Mouse (Mus musculus): ENCODE data around the gene Tnk1.

Tnk1 gene

DNA sequence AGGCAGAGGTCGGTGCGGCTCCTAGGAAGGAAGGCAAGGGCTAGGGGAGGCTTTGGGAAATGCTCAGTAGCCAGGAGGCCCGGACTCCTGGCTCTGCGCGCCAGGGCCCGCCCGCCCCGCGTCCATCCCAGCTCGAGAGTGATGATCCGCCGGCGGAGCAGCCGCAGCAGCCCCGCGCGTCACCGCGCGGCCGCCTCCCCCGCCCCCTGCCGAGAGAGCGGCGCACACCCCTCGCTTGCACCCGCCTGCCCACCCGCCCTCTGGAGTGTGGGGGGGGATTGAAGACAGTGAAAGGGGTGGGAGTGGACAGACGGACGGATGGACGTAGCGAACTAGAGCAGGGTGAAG is 21.0 kb downstream of the Tnk1 start, which contains the start of gene Nlgn2:
TSS of gene Nlgn2 (minus strand) at position 181 of the 348 bp plus-strand sequence.
- DNase-seq = no peak

GRCm38 (mm10) chr11:69836703-69837576 is 21.6 kb downstream of the Tnk1 start:
- peak; percentile 44 for DNase-seq

DNA sequence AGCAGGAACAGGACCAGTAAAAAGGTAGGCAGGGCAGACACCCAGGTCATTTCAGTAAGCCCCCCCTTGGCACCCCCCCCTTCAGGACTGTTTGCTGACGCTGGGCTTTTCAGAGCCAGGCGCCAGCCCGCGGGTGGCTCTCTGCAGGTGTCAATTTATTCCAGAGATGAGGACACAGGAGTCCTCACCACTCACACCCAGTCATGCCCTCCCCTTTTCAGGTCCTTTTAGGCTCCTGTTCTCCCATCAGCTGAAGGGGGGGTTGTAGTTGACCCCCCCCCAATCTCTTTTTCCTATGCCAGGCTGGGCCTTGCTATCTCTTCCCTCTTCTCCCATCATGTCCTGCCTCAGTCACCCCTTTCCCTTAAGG is 22.6 kb downstream of the Tnk1 start:
- DNase-seq = no peak

DNA sequence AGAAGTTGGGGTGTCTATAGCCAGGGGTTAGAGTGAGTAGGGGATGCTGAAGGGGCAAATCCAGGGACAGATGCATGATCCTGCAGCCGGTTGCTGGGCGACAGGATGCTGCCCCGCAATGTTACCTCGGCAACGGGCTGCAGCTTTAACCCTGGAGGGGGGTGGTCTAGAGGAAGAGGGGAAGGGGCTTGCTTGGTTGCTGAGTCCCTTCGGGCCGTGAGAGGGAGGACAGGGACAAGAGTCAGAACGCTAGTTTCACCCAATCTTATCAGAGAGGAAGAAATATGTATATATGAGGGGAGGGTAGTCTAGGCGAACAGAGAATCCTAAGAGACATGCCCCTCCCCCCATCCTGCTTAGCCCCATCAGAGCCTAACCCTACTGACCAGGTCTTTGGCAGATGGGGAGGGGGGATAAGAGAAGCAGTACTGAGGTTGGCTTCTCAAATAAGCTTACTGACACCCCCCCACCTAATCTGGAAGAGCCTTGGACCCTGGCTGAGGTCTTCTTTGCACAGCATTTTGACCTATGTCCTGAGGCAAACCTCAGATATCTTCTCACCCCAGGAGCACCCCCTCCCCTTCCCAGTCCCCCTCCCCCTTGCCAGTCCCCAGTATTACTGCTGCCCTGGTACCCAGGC is 23.1 kb downstream of the Tnk1 start:
- DNase-seq = no peak

DNA sequence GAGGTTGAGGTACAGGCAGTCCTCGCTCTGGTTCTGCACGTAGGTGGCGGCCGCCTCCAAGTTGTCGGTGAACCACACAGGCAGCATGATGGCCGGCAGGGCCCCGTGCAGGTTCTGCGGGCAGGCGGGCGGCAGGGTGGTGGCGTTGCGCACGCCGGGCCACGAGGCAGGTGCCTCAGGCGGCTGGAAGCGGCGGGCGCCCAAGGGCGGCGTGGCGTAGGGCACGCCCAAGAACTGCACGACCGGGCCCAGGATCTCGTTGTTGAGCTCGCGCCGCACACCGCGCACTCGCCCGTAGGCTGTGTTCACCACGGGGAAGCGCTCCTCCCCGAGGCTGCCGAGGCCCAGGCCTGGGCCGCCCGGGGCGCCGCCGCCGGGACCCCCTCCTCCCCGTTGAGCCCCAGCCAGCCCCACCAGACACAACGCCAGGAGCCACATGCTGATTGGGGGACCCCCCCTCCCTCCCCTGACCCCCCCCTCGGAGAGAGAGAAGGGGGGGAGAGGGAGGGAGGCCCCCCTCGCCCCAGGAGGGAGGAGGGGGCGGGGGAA is 24.5 kb downstream of the Tnk1 start:
- no peak for DNase-seq

DNA sequence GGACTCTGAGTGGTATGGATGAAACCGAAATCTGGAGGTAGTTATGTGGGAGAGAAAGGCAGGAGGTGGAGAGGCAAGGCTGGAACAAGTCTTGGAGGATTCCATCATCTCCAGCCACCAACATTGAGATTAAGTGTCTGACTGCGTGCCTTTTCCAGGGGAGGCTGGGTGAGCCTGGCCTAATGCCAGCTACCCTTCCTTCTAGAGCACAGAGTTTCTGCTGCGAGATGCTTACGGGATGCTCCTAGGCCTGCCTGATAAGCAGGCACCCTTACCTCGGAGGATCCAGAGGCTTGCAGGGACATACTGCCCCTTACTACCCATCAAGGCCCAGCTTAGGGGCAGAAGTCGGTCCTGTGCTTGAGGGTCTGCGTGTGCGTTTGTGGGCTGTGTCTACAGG is 25.0 kb downstream of the Tnk1 start:
- no peak for DNase-seq

- DNase-seq = no peak
Measured at GRCm38 (mm10) chr11:69828832-69829231, 29.7 kb downstream of the Tnk1 start.

GRCm38 (mm10) chr11:69823456-69823855 is 35.1 kb downstream of the Tnk1 start:
- DNase-seq = no peak

- DNase-seq = no peak
Measured at GRCm38 (mm10) chr11:69822080-69822479, 36.5 kb downstream of the Tnk1 start, which contains the start of gene Spem1. TSS of gene Spem1 (minus strand) at chr11:69822180.

DNA sequence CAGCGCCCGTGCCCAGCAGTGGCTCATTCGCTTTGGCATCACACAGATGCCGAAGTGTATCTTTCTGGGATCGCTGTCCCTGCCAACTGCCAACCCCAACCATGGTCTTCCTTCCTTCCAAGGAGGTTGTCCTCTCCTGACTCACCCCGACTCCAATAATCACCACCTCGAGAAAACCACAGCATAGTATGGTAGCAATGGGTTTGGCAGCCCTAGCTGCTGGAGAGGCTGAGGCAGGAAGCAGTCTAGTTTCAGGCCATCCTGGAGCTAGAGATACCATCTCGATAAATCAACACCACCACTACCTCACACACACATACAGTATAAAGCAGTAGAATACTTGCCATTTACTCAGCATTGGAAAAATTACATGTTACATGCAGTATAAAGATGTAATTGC is 39.7 kb downstream of the Tnk1 start:
- DNase-seq = no peak

DNA sequence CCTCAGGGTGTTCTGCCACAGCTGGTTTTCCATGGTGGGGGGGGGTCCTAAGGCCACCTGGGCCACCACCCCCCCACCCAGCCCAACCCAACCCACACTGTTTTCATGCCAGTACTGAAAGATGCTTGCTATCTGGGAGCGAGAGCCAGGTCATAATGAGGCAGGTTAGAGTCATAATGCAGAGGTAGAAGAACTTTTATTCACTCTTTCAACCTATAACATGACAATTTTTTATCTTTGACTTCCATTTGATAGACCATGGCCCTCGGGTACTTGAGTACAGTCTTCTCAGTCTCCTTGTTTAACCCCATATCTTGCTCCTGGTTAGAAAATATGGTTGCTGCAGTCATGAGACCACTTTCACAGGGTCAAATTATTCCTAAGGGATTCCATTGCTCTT is 40.2 kb downstream of the Tnk1 start, which contains the start of gene Spem2:
TSS of gene Spem2 (minus strand) at position 101 of the 400 bp plus-strand sequence.
- DNase-seq = no peak

DNA sequence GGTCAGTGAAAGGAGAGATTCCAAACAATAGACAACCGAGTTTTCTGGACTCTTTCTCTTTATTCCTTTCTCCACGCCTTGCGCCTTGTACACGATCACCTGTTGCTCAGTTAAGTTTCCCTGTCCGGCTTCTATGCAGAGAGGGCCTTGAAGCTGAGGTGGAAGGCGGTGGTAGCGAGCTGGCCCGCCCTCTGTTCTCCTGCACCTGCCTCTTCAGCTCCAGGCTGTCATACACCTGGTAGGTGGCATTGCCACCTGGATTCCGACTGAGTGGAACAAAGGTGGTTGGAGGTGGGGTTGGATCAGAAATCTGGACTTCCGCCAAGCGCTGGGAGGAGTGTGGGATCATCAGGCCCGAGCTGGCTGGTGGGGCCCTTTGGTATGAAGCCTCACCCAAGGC is 42.0 kb downstream of the Tnk1 start:
- DNase-seq = no peak

GRCm38 (mm10) chr11:69815155-69815554 is 43.4 kb downstream of the Tnk1 start, which contains the start of gene Gm39566:
TSS of gene Gm39566 (minus strand) at chr11:69815298.
- DNase-seq = no peak

GRCm38 (mm10) chr11:69810280-69810679 is 48.2 kb downstream of the Tnk1 start:
- DNase-seq = no peak

DNA sequence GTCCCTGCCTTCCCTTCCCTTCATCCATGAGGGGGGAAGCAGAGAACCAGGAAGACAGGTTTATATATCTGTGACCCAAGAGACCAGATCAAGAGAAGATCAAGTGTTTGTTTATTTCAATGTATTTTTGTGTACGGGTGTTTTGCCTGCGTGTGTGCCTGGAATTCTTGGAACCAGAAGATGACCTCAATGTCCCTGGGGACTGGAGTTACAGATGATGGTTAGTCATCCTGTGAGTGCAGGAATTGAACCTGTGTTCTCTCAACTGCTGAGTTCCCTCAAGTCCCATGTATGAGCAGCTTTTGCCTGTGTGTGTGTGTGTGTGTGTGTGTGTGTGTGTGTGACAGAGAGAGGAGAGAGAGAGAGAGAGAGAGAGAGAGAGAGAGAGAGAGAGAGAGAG is 50.9 kb downstream of the Tnk1 start:
- DNase-seq = no peak

GRCm38 (mm10) chr11:69806378-69806777 is 52.2 kb downstream of the Tnk1 start:
- DNase-seq = no peak

DNA sequence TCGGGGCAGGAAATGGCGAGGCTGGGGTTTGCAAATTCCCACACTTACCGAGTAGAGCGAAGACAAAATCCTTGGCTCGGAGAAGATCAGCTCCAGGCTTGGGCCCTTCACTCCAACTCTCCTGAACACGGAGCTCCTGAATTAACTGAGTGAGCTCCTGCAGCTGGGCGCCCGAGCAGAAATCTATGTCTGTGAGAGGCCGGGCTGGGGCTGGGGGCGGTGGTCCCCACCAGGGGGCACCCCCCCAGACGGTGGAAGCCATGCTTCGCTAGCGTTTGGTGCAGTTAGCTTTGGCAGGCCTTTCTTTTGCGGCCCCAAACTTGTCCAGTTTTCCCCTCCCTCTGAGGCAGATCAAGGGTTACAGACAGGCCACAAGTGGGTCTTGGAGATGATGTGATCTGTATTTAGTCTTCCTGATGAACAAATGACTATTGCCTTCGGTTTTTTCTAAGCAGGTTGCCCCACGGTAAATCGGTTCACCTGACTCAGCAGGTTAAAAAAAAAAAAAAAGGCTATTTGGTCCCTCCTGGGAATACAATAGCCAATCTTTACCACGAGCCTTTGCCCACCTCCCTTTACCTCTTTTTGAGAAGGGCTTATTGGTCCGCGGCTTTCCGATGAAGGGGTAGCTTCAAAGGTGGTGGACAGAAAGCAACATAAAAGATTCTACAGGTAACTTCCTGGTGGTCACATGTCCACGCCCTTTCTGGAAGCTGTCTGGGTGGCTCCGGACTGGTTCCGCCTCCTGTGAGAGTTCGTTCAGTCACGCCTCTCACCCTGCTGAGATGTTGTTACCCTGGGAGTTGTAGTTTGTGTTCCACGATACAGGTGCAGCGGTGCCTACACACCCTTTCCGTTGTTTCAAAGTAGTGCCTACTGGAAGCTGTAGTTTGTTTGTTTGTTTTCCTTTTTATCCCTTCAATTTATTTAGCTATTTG is 53.3 kb downstream of the Tnk1 start, which contains the start of gene Tmem102:
TSS of gene Tmem102 (minus strand) at position 653 of the 938 bp plus-strand sequence.
- DNase-seq = no peak

DNA sequence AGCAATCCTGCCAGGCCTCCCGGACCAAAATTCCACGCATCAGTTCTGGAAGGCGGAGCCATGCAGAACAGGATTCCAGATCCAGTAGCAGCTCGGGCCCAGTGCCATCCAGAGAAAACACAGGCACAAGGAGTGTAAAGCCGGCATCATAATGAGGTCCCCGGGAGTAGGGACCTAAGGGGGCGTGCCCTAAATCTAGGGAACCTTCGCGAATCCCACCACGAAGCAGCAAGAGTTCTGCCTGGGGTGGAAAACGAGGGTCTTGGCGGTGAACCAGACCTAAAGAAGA is 53.9 kb downstream of the Tnk1 start:
- no peak for DNase-seq

GRCm38 (mm10) chr11:69803786-69804651 is 54.5 kb downstream of the Tnk1 start:
- peak; percentile 67 for DNase-seq

- no peak for DNase-seq
Measured at GRCm38 (mm10) chr11:69803328-69803727, 55.2 kb downstream of the Tnk1 start.

DNA sequence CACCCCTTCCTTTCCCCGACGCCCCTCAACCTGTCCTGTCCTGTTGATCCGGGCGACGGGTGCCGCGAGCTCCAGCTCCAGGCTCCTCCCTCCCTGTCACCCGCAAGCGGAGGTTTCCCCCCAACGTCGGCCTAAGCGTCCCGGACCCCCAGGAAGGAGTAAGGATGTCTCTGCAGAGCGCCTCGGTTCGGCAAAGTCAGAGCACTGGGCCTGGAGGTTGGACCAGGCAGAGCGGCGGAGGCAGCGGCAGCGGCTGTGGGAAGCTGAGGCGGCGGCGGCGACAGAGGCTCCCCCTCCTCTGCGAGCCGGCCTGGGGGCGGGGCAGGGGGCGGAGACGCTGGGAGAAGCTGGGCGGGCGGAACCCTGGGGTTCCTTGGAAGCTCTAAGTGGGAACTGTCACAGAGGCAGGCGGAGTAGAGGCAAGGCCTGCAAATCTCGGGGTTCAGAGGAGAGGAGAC is 55.9 kb downstream of the Tnk1 start:
- DNase-seq = peak; percentile 74
